Mouse (Mus musculus) adrenal gland, adult 18-20 months (tissue): ENCODE data around the gene Lrrc28. TPM values are rescaled to one million over a fixed set of nuclear protein-coding genes. Genes with fewer than 3 reads are reported as not detected.

Experiments used
- DNase-seq, 2 experiments: peaks; one replicate each; pipeline ENCODE4 v3.0.0; 2021 to 2022; ENCODE audit warnings: low spot score in 2 of 2
- total RNA-seq, 2 experiments: library from RNA; stranded (reverse); gene quantifications; 1 replicate in 1 of 2; 2 replicates in 1 of 2; pipeline ENCODE4 v1.2.3; 2021

Gene Lrrc28
- total RNA-seq, 2 experiments from 2014 or later = 19.5 to 20.1 TPM

DNA sequence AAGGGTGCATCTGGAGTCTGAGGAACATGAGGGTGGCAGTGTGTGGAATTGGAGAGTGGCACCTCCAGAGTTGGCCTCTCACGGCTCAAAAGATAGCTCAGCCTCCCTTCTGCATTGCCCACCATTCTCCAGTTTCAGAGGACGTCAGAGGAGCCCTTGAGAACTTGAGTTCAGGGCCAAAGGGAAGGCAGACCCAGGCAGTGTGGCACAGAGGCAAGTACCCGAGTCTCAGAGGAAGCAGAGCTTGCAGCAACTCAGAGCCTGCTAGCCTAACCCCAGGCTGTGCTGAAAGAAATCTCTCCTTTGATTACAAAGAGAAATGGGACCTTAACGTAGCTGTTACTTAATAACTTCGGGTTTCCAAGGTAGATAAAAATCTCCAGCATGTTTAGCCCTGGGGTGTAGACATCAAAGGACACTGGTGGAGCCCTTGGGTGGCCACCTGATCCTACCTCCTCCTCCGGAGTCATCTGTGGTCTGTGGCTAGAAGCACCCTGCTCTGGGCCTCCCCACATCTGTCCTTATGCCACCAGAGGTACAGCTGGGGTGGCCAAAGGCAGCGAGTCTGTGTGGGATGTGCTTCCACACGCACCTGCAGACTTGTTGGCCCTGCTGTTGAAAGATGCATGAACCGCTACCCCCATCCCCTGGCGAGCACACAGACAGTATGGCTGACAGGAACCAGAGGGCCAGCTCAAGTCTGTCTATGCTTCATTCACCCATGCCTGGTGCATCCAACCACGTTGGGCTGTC lies 144.8 kb downstream of the Lrrc28 start:
- DNase-seq = no peak

DNA sequence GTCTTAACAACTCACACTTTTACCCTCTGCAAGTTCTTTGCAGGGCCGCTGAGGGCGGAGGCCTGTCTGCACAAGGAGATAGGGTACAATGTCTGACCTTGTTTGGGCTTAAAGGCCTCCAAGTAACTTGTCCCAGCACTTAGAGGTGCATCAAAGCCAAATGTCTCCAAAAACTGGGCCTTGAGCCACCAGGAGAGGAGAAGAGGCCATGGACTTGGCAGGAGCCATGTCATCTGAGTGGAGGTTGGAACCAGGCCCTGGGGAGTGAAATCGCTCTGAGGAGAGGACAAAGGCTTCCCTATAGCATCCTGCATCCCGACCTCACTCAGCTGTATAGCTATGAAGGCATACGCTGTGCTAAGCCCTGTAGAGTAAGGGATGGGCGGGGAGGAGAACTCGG lies 145.6 kb downstream of the Lrrc28 start:
- DNase-seq = no peak

DNA sequence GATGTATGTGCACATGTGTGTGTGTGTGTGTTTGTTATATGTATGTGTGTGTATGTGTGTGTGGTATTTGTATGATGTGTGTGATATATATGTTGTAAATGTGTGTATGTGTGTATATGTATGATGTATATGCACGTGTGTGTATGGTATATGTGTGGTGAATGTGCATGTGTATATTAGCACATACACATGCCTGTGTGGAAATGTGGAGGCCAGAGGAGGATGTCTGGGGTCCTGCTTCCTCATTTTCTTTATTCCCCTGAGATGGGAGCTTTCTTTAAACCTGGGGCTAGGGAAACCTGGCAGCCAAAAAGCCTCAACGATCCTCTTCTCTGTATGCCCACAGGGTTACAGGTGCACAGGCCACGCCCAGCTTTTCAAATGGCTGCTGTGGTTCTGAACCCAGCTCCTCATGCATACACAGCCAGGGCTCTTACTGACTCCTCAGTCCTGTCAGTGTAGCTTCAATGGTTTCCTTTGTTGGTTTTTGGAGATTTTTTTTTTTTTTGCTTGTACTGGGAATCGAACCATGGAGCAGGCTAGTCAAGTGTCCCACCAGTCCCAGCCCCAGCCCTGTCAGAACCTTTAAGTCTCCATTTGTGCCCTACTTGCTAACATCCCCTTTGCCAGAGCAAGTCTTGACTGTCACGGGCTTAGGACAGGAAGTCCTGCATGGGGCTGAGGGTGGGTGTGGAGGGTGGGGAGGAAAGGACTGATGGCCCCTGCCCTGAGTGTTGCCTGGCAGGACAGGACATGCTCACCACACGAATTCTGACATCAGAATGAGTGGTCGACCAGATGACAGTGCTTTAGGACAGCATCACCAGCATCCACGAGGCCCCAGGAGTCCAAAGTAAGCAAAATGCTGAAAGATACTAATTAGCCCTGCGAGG lies 151.0 kb downstream of the Lrrc28 start:
- no peak for DNase-seq

- peak; percentile 43 to 54 for DNase-seq
These were observed 157.1 kb downstream of the Lrrc28 start for GRCm38 (mm10) chr7:67487889-67488411.

DNA sequence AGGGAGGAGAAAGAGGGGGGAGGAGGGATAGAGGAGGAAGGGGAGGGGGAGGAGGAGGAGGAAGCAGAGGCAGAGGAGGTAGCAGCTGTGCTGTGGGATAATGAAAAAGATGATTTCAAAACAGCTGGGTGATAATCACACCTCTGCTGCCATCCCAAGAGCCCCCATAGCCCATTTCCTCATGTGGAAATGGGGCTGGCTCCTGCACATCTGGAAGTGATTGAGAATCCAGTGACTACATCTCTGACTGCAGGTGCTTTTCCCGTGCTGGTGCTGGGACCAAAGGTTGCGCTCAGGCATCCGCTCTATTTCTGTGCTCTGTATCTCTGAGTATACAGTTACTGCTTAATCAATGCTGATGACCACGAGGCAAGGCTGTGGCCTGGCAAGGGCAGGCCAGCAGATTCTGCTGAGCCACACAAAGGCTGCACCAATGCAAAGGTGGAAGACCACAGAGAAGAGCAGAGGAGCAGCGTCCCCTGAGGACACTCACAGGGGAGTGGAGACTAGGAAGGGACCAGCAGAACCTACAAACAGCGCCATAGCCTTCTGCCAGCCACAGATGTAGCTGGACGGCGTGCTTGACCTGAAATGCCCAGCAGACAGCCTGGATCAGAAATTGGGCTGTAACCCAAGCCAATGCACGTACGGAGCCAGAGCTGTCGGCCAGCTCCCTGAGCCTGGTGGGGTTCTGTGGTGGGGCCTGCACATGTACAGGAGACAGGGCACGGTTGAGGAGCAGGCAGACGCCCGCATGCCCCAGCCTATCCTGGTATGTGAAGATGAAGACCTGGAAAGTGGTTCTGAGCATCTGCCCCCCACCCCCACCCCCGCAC lies 157.9 kb downstream of the Lrrc28 start:
- DNase-seq = no peak

DNA sequence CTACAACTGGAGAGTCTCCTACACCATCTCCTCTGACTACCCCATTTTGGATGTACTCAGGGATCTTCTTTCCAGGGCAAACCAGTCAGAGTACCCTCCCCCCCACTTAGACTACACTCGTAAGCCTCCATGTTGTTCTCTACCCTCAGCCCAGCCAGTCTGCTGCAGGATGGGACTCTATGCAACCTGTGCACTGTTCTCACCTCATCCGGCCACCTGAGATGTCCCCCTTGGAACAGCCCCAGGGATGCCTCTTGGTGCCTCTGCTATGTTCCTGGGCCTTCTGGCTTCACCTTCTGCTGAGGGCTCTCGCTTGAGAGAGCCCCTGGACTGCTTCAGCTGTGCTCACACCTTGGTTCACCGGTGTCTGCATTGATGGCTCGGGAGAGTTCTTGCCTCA lies 158.7 kb downstream of the Lrrc28 start:
- no peak for DNase-seq

- no peak for DNase-seq
These were observed 161.4 kb downstream of the Lrrc28 start for GRCm38 (mm10) chr7:67483698-67484097.

GRCm38 (mm10) chr7:67479576-67480413 lies 165.3 kb downstream of the Lrrc28 start:
- DNase-seq = no peak

GRCm38 (mm10) chr7:67479168-67479567 lies 165.9 kb downstream of the Lrrc28 start:
- DNase-seq = no peak

- no peak for DNase-seq
These were observed 167.1 kb downstream of the Lrrc28 start for GRCm38 (mm10) chr7:67477996-67478395.

GRCm38 (mm10) chr7:67471295-67471694 lies 173.8 kb downstream of the Lrrc28 start:
- DNase-seq = no peak

GRCm38 (mm10) chr7:67468802-67469408 lies 176.2 kb downstream of the Lrrc28 start:
- no peak for DNase-seq

DNA sequence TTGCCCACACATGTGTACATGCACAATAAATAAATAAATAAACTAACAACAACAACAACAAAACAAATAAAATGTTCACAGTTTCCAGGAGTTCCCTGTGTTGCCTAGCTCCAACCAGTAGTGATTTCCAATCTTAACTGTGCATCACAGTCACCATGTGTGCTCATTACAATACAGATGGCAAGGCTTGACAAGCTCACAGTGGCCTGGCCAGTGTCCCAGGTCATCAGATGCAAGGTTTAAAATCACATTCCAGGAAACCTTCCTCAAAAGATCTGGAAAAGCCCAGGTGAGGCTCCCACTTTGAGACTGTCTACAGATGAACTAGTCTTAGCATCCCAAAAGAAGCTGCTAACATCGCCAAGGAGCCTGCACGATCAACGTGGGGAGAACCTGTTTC lies 176.9 kb downstream of the Lrrc28 start:
- DNase-seq = no peak

DNA sequence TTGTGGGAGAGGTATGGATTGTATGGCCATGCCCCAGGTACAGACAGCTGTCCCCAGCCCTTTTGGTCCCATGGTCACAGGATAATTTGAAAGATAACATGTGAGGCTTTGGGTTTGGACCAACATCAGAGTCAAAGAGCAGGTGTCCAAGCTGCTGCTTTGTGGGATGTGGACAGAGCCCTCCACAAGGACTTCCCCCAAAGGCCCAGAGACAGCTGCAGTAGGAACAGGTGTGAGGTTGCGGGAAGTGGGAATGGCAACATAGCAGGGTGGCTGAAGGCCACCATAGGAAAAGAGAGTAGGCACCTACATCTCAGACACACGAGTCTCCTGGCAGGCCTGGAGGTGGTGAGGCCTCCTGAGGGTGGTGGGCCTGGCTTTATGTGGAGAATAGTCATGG lies 178.7 kb downstream of the Lrrc28 start:
- DNase-seq = no peak

GRCm38 (mm10) chr7:67464633-67465032 lies 180.4 kb downstream of the Lrrc28 start:
- no peak for DNase-seq

DNA sequence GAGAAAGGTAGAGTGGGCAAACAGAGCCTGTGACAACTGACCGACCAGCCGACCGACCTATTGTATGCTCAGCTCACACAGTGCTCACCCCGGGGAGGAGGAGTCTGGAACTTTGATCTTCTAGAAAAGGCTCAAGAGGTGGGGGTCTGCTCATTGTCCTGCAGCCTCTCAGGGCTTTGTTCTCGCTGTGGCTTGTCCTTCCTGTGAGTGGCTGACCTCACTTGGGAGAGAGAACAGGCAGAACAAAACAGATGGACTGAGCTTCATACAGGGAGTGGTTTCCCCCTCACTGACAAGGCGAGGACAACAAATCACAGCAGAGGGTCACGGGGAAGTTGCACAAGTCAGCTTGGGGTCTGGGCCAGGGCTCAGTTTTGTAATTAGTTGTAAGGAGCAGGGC lies 181.5 kb downstream of the Lrrc28 start:
- no peak for DNase-seq
